Mouse (Mus musculus): ENCODE results near the gene Letmd1. TPM values are rescaled to one million over a fixed set of nuclear protein-coding genes. Genes with fewer than 3 reads are reported as not detected.
"Not testable (repeated sequence)": the region's sequence is repeated elsewhere in the genome, so short reads cannot be mapped to it uniquely, and the experiment has no call there.

The Letmd1 gene
- total RNA-seq, 2 experiments from 2014 or later, result 65.8 to 70.5 TPM

GRCm38 (mm10) chr15:100486450-100486849 is 17.6 kb downstream of the Letmd1 start:
- no peak for DNase-seq (ENCODE audit: low spot score in 2 of 2)
- intact Hi-C loops (cut with DNase I), result no loop called here

- no peak for DNase-seq (ENCODE audit: low spot score in 2 of 2)
- intact Hi-C loops (cut with DNase I), result no loop called here
Measured at GRCm38 (mm10) chr15:100487050-100487449, 18.2 kb downstream of the Letmd1 start.

- DNase-seq (ENCODE audit: low spot score in 2 of 2); intact Hi-C loops (cut with DNase I): not testable (repeated sequence)
Measured at GRCm38 (mm10) chr15:100488297-100488696, 19.5 kb downstream of the Letmd1 start.

- DNase-seq (ENCODE audit: low spot score in 2 of 2), result no peak
- intact Hi-C loops (cut with DNase I), result no loop called here
Measured at GRCm38 (mm10) chr15:100489263-100489662, 20.4 kb downstream of the Letmd1 start.

- no peak for DNase-seq (ENCODE audit: low spot score in 2 of 2)
- intact Hi-C loops (cut with DNase I), result loop anchor here (5.0 kb wide), 1 partner anchor 120 kb away; no protein-coding TSS in a partner anchor
Measured at GRCm38 (mm10) chr15:100491966-100492365, 23.1 kb downstream of the Letmd1 start.

GRCm38 (mm10) chr15:100494647-100495046 is 25.8 kb downstream of the Letmd1 start:
- peak; percentile 52 to 65 for DNase-seq (ENCODE audit: low spot score in 2 of 2)
- intact Hi-C loops (cut with DNase I), result loop anchor here (5.0 kb wide), 1 partner anchor 118 kb away; no protein-coding TSS in a partner anchor

GRCm38 (mm10) chr15:100495102-100495501 is 26.3 kb downstream of the Letmd1 start, which contains the start of gene Csrnp2:
Csrnp2 (minus strand) TSS chr15:100495488.
- DNase-seq (ENCODE audit: low spot score in 2 of 2), result peak; percentile 93 to 95
- intact Hi-C loops (cut with DNase I), result no loop called here

GRCm38 (mm10) chr15:100499506-100499905 is 30.7 kb downstream of the Letmd1 start:
- intact Hi-C loops (cut with DNase I); DNase-seq (ENCODE audit: low spot score in 2 of 2): not testable (repeated sequence)

- intact Hi-C loops (cut with DNase I), result no loop called here
- DNase-seq (ENCODE audit: low spot score in 2 of 2), result no peak
Measured at GRCm38 (mm10) chr15:100508454-100509167, 39.8 kb downstream of the Letmd1 start.

- DNase-seq (ENCODE audit: low spot score in 2 of 2), result no peak
- intact Hi-C loops (cut with DNase I), result no loop called here
Measured at GRCm38 (mm10) chr15:100510072-100510471, 41.2 kb downstream of the Letmd1 start.

- intact Hi-C loops (cut with DNase I), result no loop called here
- no peak for DNase-seq (ENCODE audit: low spot score in 2 of 2)
Measured at GRCm38 (mm10) chr15:100513387-100513786, 44.6 kb downstream of the Letmd1 start.

- DNase-seq (ENCODE audit: low spot score in 2 of 2), result no peak
- intact Hi-C loops (cut with DNase I), result no loop called here
Measured at GRCm38 (mm10) chr15:100515121-100515520, 46.3 kb downstream of the Letmd1 start.

GRCm38 (mm10) chr15:100520306-100520705 is 51.5 kb downstream of the Letmd1 start:
- intact Hi-C loops (cut with DNase I), result no loop called here
- no peak for DNase-seq (ENCODE audit: low spot score in 2 of 2)

GRCm38 (mm10) chr15:100525405-100525804 is 56.6 kb downstream of the Letmd1 start:
- intact Hi-C loops (cut with DNase I), result no loop called here
- no peak for DNase-seq (ENCODE audit: low spot score in 2 of 2)

GRCm38 (mm10) chr15:100527900-100528299 is 59.1 kb downstream of the Letmd1 start:
- no peak for DNase-seq (ENCODE audit: low spot score in 2 of 2)
- intact Hi-C loops (cut with DNase I), result no loop called here

Other genes with a start within 250 kb of the Letmd1 start
- gene Atf1, start 241.2 kb upstream of the Letmd1 start, total RNA-seq (2021), result 10 to 100 TPM; 15.7 to 19.7 TPM
- gene Tmprss12, start 188.2 kb upstream of the Letmd1 start, total RNA-seq (2021), result not detected
- 10 to 100 TPM; 16.5 to 17.7 TPM for gene Mettl7a1, start 164.9 kb upstream of the Letmd1 start, total RNA-seq (2021)
- under 1 TPM in 1 of 2 experiments, not detected in 1; 0.37 TPM for gene Mettl7a3, start 134.1 kb upstream of the Letmd1 start, total RNA-seq (2021)
- not detected for gene Methig1, start 115.9 kb upstream of the Letmd1 start, total RNA-seq (2021)
- under 1 TPM in 1 of 2 experiments, not detected in 1; 0.20 TPM for gene Mettl7a2, start 115.8 kb upstream of the Letmd1 start, total RNA-seq (2021)
- gene Higd1c, start 104.5 kb upstream of the Letmd1 start, total RNA-seq (2021), result not detected
- gene Gm5475, start 46.9 kb upstream of the Letmd1 start, total RNA-seq (2021), result under 1 TPM in 1 of 2 experiments, not detected in 1; 0.13 TPM
- 10 to 100 TPM; 55.7 to 56.8 TPM for gene Slc11a2, start 44.0 kb upstream of the Letmd1 start, total RNA-seq (2021)
- 10 to 100 TPM; 39.8 to 40.7 TPM for gene Csrnp2, start 26.5 kb downstream of the Letmd1 start, total RNA-seq (2021)
- 10 to 100 TPM; 28.4 to 29.2 TPM for gene Tfcp2, start 83.0 kb downstream of the Letmd1 start, total RNA-seq (2021)
- 100 to 1,000 TPM; 123 to 125 TPM for gene Pou6f1, start 131.0 kb downstream of the Letmd1 start, total RNA-seq (2021)
- gene Dazap2, start 146.3 kb downstream of the Letmd1 start, total RNA-seq (2021), result 10 to 100 TPM; 97.6 to 98.1 TPM
- 1 to 10 TPM; 2.2 to 2.3 TPM for gene Smagp, start 167.9 kb downstream of the Letmd1 start, total RNA-seq (2021)
- gene Bin2, start 200.5 kb downstream of the Letmd1 start, total RNA-seq (2021), result 1 to 10 TPM; 5.6 to 6.2 TPM
- gene Cela1, start 218.9 kb downstream of the Letmd1 start, total RNA-seq (2021), result 1 to 10 TPM; 2.7 to 3.7 TPM

Measured in left cerebral cortex, postnatal 14 days (tissue).